Mouse (Mus musculus) ES-Bruce4 (cell line): ENCODE measurements around the gene Lurap1l. TPM values are rescaled to one million over a fixed set of nuclear protein-coding genes. Genes with fewer than 3 reads are reported as not detected.
"Not testable (repeated sequence)": the region's sequence is repeated elsewhere in the genome, so short reads cannot be mapped to it uniquely, and the experiment has no call there.

Experiments
- H3K27ac ChIP-seq: 2 replicates; pipeline ENCODE4 v1.5.1; 2012; ENCODE audit warnings: low read length, inconsistent platforms; ENCODE audit not compliant: insufficient read depth
- H3K27me3 ChIP-seq: 2 replicates; pipeline ENCODE4 v1.6.1; 2012; ENCODE audit warnings: mild to moderate bottlenecking, low read length, inconsistent platforms; ENCODE audit not compliant: control insufficient read depth, poor library complexity, insufficient read depth, severe bottlenecking
- H3K36me3 ChIP-seq: 2 replicates; pipeline ENCODE4 v1.6.1; 2012; ENCODE audit warnings: inconsistent platforms, mild to moderate bottlenecking, low read length, moderate library complexity; ENCODE audit not compliant: control insufficient read depth, poor library complexity, insufficient read depth, severe bottlenecking
- H3K4me1 ChIP-seq: one replicate; pipeline ENCODE4 v1.8.1; 2011; ENCODE audit warnings: low read length; ENCODE audit not compliant: control insufficient read depth, insufficient read depth
- H3K4me3 ChIP-seq: 2 replicates; pipeline ENCODE4 v1.5.1; 2011; ENCODE audit warnings: low read depth, mild to moderate bottlenecking, low read length
- H3K9ac ChIP-seq: 2 replicates; pipeline ENCODE4 v1.6.1; 2012; ENCODE audit warnings: low read depth, mild to moderate bottlenecking, inconsistent platforms; ENCODE audit not compliant: poor library complexity, severe bottlenecking
- H3K9me3 ChIP-seq: replicated peaks from 2 replicates; pipeline ENCODE4 v1.6.1; 2012; ENCODE audit warnings: mild to moderate bottlenecking, low read length, inconsistent platforms; ENCODE audit not compliant: control insufficient read depth, poor library complexity, insufficient read depth, severe bottlenecking
- CTCF ChIP-seq: IDR thresholded peaks from one replicate; pipeline ENCODE4 v1.8.1; 2011; ENCODE audit warnings: low read depth, low read length
- EP300 ChIP-seq: IDR thresholded peaks from 2 replicates; pipeline ENCODE4 v1.6.1; 2011; ENCODE audit warnings: low read depth, low read length; ENCODE audit not compliant: insufficient read depth
- POLR2A ChIP-seq: IDR thresholded peaks from one replicate; pipeline ENCODE4 v1.8.1; 2011; ENCODE audit warnings: low read length; ENCODE audit not compliant: insufficient read depth
- polyA plus RNA-seq: library from polyadenylated mRNA; stranded (reverse); fragments of >200 nt; gene quantifications from 2 replicates; pipeline ENCODE4 v1.2.4, GENCODE M21; 2011; ENCODE audit warnings: low read depth; ENCODE audit not compliant: missing spikeins, insufficient read depth, insufficient read length

Lurap1l gene
- polyA plus RNA-seq, 1 experiment: 3.1 TPM

GRCm38 (mm10) chr4:80915211-80915610 is 4.8 kb downstream of the Lurap1l start:
- Histone ChIP-seq H3K27ac (no peak overlapping the region), H3K9me3 (no peaks in the 10 kb centered on the region), H3K9ac (no peak overlapping the region), H3K4me1 (no peaks in the 10 kb centered on the region), H3K4me3 (no peak overlapping the region), H3K36me3 (no peaks in the 10 kb centered on the region), H3K27me3 (no peaks in the 10 kb centered on the region)
- TF ChIP-seq POLR2A: no peak

DNA sequence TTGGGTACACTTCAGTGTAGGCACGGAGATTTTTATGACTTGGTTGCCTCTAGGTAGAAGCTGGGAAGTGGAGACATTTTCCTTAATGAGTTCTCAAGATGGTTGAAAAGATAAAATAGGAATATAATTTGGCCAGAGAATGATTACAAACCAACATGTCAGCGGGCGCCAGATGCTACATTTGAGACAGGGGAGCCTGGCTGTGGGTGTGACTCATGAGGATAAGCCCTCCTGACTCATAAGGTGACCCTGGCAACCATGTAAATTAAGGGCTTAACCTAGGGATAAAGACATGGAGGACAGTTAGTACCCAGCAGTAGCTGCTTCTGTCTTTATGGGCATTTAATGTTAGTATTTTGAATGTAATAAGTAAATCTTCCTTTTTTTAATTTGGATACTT is 6.2 kb downstream of the Lurap1l start:
- Histone ChIP-seq H3K27me3 (no peaks in the 10 kb centered on the region), H3K27ac (no peak overlapping the region), H3K36me3 (no peaks in the 10 kb centered on the region), H3K4me1 (no peaks in the 10 kb centered on the region), H3K9me3 (no peaks in the 10 kb centered on the region), H3K9ac (no peak overlapping the region), H3K4me3 (no peak overlapping the region)
- TF ChIP-seq EP300 (no peak), POLR2A (no peak), CTCF (no peak)

- H3K36me3 ChIP-seq, H3K27me3 ChIP-seq, H3K27ac ChIP-seq, H3K9ac ChIP-seq, H3K4me1 ChIP-seq, H3K4me3 ChIP-seq, H3K9me3 ChIP-seq: not testable (repeated sequence)
Observed at GRCm38 (mm10) chr4:80917128-80917527, 6.7 kb downstream of the Lurap1l start.

GRCm38 (mm10) chr4:80917812-80918211 is 7.4 kb downstream of the Lurap1l start:
- H3K9ac ChIP-seq: no peak overlapping the region
- no peak overlapping the region for H3K4me3 ChIP-seq
- no peaks in the 10 kb centered on the region for H3K4me1 ChIP-seq
- no peak for TF ChIP-seq CTCF
- TF ChIP-seq EP300: no peak
- TF ChIP-seq POLR2A: no peak
- H3K27ac ChIP-seq: no peak overlapping the region
- no peaks in the 10 kb centered on the region for H3K36me3 ChIP-seq
- H3K27me3 ChIP-seq: no peaks in the 10 kb centered on the region
- no peaks in the 10 kb centered on the region for H3K9me3 ChIP-seq

DNA sequence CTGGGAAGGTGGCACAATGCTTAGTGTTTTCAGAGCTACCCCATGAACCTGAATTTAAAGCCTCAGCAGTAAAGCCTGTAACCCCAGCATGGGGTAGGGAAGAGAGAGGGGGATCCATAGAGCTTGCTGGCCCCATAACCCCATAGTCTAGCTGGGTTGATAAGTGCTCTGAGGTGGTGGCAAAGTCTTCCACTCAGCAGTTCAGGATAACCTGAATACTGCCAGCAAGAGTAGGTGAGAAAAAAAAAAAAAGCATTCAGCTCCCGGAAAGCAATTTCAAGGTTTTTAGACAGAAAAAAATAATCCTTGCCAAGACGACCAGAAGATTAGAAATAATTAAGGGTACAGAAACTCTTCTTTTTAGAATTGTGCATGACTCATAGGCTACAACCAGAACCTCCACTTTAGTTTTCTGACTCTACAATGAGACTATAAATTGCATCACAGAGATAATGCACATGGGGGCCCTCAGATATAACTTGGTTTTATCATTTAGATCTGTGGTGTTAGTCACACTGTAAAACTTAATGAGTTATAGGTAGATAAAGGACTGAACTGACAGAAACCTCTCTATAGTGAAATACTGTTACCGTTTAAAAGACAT is 8.2 kb downstream of the Lurap1l start:
- TF ChIP-seq POLR2A (no peak), CTCF (no peak), EP300 (no peak)
- Histone ChIP-seq H3K4me3 (no peak overlapping the region), H3K4me1 (no peaks in the 10 kb centered on the region)

GRCm38 (mm10) chr4:80919217-80919867 is 8.9 kb downstream of the Lurap1l start:
- Histone ChIP-seq H3K4me3 (no peak overlapping the region), H3K4me1 (no peaks in the 10 kb centered on the region), H3K27ac (no peak overlapping the region), H3K27me3 (no peaks in the 10 kb centered on the region), H3K9me3 (no peaks in the 10 kb centered on the region), H3K36me3 (no peaks in the 10 kb centered on the region), H3K9ac (no peak overlapping the region)
- no peak for TF ChIP-seq POLR2A
- TF ChIP-seq EP300: no peak

More for the DNA sequence above, 8.2 kb downstream of the Lurap1l start:
- no peak overlapping the region for H3K9ac ChIP-seq
- no peaks in the 10 kb centered on the region for H3K36me3 ChIP-seq
- H3K9me3 ChIP-seq: no peaks in the 10 kb centered on the region
- no peaks in the 10 kb centered on the region for H3K27me3 ChIP-seq
- no peak overlapping the region for H3K27ac ChIP-seq
